Mouse (Mus musculus): ENCODE results near the gene Hlcs. TPM values are rescaled to one million over a fixed set of nuclear protein-coding genes. Genes with fewer than 3 reads are reported as not detected.

The Hlcs gene
- total and polyA plus RNA-seq, 3 experiments, result 2.1 to 15.5 (median 3.1) TPM

GRCm38 (mm10) chr16:94087570-94088225 lies 225.7 kb downstream of the Hlcs start:
- peaks cover 28% of the 10 kb centered on the region for H3K9me3 ChIP-seq (replicated peaks)
- H3K36me3 ChIP-seq (replicated peaks), result no peaks in the 10 kb centered on the region
- peaks cover 64% of the 10 kb centered on the region for H3K27me3 ChIP-seq (ENCODE audit: insufficient read depth, low read length)
- DNase-seq (ENCODE audit: low spot score) (no peak), ATAC-seq (ENCODE audit: extremely low read depth, insufficient number of reproducible peaks, low FRiP score, poor library complexity, severe bottlenecking) (no peak)
- H3K4me3 ChIP-seq (ENCODE audit: low read depth, low read length), result no peak overlapping the region
- H3K4me1 ChIP-seq (ENCODE audit: insufficient read depth, low read depth, low read length), result no peaks in the 10 kb centered on the region
- TF ChIP-seq CTCF (IDR thresholded peaks at IDR 0.05; ENCODE audit: low read depth, low read length), result no peak
- no peak for TF ChIP-seq TAL1 (conservative IDR thresholded peaks at IDR 0.05; ENCODE audit: low read depth, low read length)
- TF ChIP-seq GATA1 (IDR thresholded peaks at IDR 0.05; ENCODE audit: borderline replicate concordance, low read length), result no peak
- no peak for TF ChIP-seq POLR2AphosphoS5 (IDR thresholded peaks at IDR 0.05; ENCODE audit: insufficient replicate concordance, low read depth, low read length)
- no peak for TF ChIP-seq GATA2 (IDR thresholded peaks at IDR 0.05; ENCODE audit: borderline replicate concordance, low read depth, low read length)

GRCm38 (mm10) chr16:94086701-94087569 lies 226.4 kb downstream of the Hlcs start:
- peaks cover 60% of the 10 kb centered on the region for H3K27me3 ChIP-seq (ENCODE audit: insufficient read depth, low read length)
- no peaks in the 10 kb centered on the region for H3K4me1 ChIP-seq (ENCODE audit: insufficient read depth, low read depth, low read length)
- peaks cover 28% of the 10 kb centered on the region for H3K9me3 ChIP-seq (replicated peaks)
- H3K36me3 ChIP-seq (replicated peaks), result no peaks in the 10 kb centered on the region
- DNase-seq (ENCODE audit: low spot score) (no peak), ATAC-seq (ENCODE audit: extremely low read depth, insufficient number of reproducible peaks, low FRiP score, poor library complexity, severe bottlenecking) (no peak)
- H3K4me3 ChIP-seq (ENCODE audit: low read depth, low read length), result no peak overlapping the region
- TF ChIP-seq GATA2 (IDR thresholded peaks at IDR 0.05; ENCODE audit: borderline replicate concordance, low read depth, low read length), result no peak
- no peak for TF ChIP-seq CTCF (IDR thresholded peaks at IDR 0.05; ENCODE audit: low read depth, low read length)
- TF ChIP-seq TAL1 (conservative IDR thresholded peaks at IDR 0.05; ENCODE audit: low read depth, low read length), result no peak
- TF ChIP-seq POLR2AphosphoS5 (IDR thresholded peaks at IDR 0.05; ENCODE audit: insufficient replicate concordance, low read depth, low read length), result no peak
- TF ChIP-seq GATA1 (IDR thresholded peaks at IDR 0.05; ENCODE audit: borderline replicate concordance, low read length), result no peak

DNA sequence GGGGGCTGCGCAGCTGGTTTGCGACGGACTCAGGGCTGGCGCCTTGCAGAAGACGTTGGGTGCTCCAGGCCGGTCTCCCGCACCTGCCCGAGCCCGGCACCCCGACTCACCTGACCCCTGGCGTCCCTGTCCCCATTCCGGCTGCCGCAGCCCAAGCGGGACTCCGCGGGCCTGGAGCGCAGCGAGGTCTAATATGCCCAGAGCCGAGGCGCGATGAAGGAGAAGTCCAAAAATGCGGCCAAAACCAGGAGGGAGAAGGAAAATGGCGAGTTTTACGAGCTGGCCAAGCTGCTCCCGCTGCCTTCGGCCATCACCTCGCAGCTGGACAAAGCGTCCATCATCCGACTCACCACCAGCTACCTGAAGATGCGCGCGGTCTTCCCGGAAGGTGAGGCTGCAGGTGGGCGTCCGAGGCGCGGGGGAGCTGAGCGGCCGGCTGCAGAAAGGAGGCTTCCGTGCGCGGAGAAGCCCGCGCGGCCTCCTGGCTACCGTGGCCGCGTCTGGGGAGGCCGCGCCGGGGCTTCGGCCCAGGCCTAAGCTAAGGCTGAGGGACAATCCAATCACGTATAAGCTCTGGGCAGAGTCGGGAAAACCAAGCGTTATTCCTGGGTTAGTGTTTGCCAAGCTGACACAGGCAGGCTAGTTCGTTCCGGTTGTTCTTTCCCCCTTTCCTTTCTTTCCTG lies 227.6 kb downstream of the Hlcs start:
- peaks cover 54% of the 10 kb centered on the region for H3K27me3 ChIP-seq (ENCODE audit: insufficient read depth, low read length)
- DNase-seq (ENCODE audit: low spot score), result no peak

DNA sequence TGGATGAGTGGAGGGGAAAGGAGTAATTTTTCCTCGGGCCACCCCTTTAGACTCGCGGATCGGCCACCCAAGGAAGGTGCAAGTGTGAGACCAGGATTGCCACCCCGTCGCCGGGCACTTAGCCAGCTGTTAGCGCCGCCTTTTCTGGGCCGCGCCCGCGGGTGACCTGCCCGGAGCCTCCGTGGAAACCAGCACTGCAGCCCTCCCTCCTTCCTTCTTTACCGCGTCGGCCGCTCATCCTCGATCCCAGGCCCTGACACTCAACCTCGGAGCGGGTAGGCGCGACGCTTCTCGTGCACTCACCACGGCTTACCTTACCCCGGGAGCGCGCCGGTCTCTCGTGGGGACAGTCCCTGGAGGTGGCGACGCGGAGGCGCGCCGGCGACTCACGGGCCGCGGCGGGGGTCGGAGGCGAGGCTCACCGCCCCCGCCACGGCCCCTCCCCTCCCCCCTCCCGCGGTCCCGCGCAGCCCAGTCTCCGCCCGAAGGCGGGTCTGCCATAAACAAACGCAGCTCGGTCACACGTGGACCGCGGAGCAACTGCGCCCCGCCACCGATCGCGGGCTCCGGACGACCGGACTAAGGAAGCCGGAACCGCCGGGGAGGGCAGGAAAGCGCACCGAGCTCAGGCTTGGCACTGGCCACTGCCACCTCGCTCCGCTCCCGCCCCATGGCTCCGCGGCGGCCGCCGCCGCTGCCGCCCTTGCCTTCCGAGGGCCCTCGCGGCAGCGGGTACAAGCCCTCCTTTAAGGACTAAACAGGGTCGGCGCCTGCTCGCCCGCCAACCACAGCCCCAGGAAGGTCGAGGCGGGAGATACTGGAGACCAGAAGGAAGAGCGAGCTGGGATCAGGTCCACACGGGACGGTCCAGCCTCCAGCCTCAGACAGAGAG lies 228.4 kb downstream of the Hlcs start, which contains the start of gene Sim2:
Sim2 (plus strand) TSS at position 221 of the 892 bp plus-strand sequence.
- no peak within 1 kb of the TSS; the same call in 1 of the 2 replicates for H3K4me3 ChIP-seq (ENCODE audit: low read depth, low read length)

More for the DNA sequence above, 227.6 kb downstream of the Hlcs start:
- TF ChIP-seq POLR2AphosphoS5 (IDR thresholded peaks at IDR 0.05; ENCODE audit: insufficient replicate concordance, low read depth, low read length), result no peak
- H3K36me3 ChIP-seq (replicated peaks), result no peaks in the 10 kb centered on the region
- H3K9me3 ChIP-seq (replicated peaks), result peaks cover 28% of the 10 kb centered on the region
- no peak overlapping the region; the same call in 1 of the 2 replicates for H3K4me3 ChIP-seq (ENCODE audit: low read depth, low read length)
- no peaks in the 10 kb centered on the region for H3K4me1 ChIP-seq (ENCODE audit: insufficient read depth, low read depth, low read length)
- ATAC-seq (ENCODE audit: extremely low read depth, insufficient number of reproducible peaks, low FRiP score, poor library complexity, severe bottlenecking), result no peak

GRCm38 (mm10) chr16:94083848-94084525 lies 229.4 kb downstream of the Hlcs start:
- DNase-seq (ENCODE audit: low spot score), result no peak
- TF ChIP-seq GATA2 (IDR thresholded peaks at IDR 0.05; ENCODE audit: borderline replicate concordance, low read depth, low read length) (no peak), CTCF (IDR thresholded peaks at IDR 0.05; ENCODE audit: low read depth, low read length) (no peak), POLR2AphosphoS5 (IDR thresholded peaks at IDR 0.05; ENCODE audit: insufficient replicate concordance, low read depth, low read length) (no peak), TAL1 (conservative IDR thresholded peaks at IDR 0.05; ENCODE audit: low read depth, low read length) (no peak), GATA1 (IDR thresholded peaks at IDR 0.05; ENCODE audit: borderline replicate concordance, low read length) (no peak)
- no peak overlapping the region for H3K4me3 ChIP-seq (ENCODE audit: low read depth, low read length)
- peaks cover 62% of the 10 kb centered on the region for H3K27me3 ChIP-seq (ENCODE audit: insufficient read depth, low read length)
- no peaks in the 10 kb centered on the region for H3K4me1 ChIP-seq (ENCODE audit: insufficient read depth, low read depth, low read length)
- peaks cover 28% of the 10 kb centered on the region for H3K9me3 ChIP-seq (replicated peaks)
- no peaks in the 10 kb centered on the region for H3K36me3 ChIP-seq (replicated peaks)
- no peak for ATAC-seq (ENCODE audit: extremely low read depth, insufficient number of reproducible peaks, low FRiP score, poor library complexity, severe bottlenecking)

More for the DNA sequence above, 228.4 kb downstream of the Hlcs start, which contains the start of gene Sim2:
- Histone ChIP-seq H3K4me1 (ENCODE audit: insufficient read depth, low read depth, low read length) (no peaks in the 10 kb centered on the region), H3K9me3 (replicated peaks) (peaks cover 28% of the 10 kb centered on the region), H3K27me3 (ENCODE audit: insufficient read depth, low read length) (peaks cover 61% of the 10 kb centered on the region), H3K36me3 (replicated peaks) (no peaks in the 10 kb centered on the region)
- TF ChIP-seq TAL1 (conservative IDR thresholded peaks at IDR 0.05; ENCODE audit: low read depth, low read length) (no peak), CTCF (IDR thresholded peaks at IDR 0.05; ENCODE audit: low read depth, low read length) (no peak), POLR2AphosphoS5 (IDR thresholded peaks at IDR 0.05; ENCODE audit: insufficient replicate concordance, low read depth, low read length) (no peak), GATA1 (IDR thresholded peaks at IDR 0.05; ENCODE audit: borderline replicate concordance, low read length) (no peak), GATA2 (IDR thresholded peaks at IDR 0.05; ENCODE audit: borderline replicate concordance, low read depth, low read length) (no peak)
- no peak for ATAC-seq (ENCODE audit: extremely low read depth, insufficient number of reproducible peaks, low FRiP score, poor library complexity, severe bottlenecking)
- DNase-seq (ENCODE audit: low spot score), result no peak

Measured in G1E (cell line).